Mouse (Mus musculus) stomach, embryonic 15.5 days (tissue): Measurements from ENCODE around the gene Cmtm1. TPM values are rescaled to one million over a fixed set of nuclear protein-coding genes. Genes with fewer than 3 reads are reported as not detected.
"Not testable (repeated sequence)": the region's sequence is repeated elsewhere in the genome, so short reads cannot be mapped to it uniquely, and the experiment has no call there.

Experiments used
- ATAC-seq: fragments of 200-750 bp; cut with Nextera tagmentation; 2 replicates; pipeline ENCODE4 v1.8.0; 2017; ENCODE audit warnings: low read depth, moderate number of reproducible peaks, moderate TSS enrichment; ENCODE audit not compliant: insufficient read depth, low FRiP score
- H3K27ac ChIP-seq: fragments of 300-500 bp; sonication (generic); 2 replicates; pipeline ENCODE4 v1.5.1; 2015; ENCODE audit warnings: mild to moderate bottlenecking, inconsistent platforms
- H3K27me3 ChIP-seq: fragments of 300-500 bp; sonication (generic); replicated peaks from 2 replicates; pipeline ENCODE4 v1.6.1; 2015; ENCODE audit warnings: inconsistent platforms
- H3K36me3 ChIP-seq: fragments of 300-500 bp; sonication (generic); 2 replicates; pipeline ENCODE4 v1.6.1; 2015; ENCODE audit warnings: inconsistent platforms
- H3K4me1 ChIP-seq: fragments of 300-500 bp; sonication (generic); 2 replicates; pipeline ENCODE4 v1.6.1; 2015; ENCODE audit warnings: inconsistent platforms
- H3K4me2 ChIP-seq: fragments of 300-500 bp; sonication (generic); 2 replicates; pipeline ENCODE4 v1.6.1; 2015; ENCODE audit warnings: mild to moderate bottlenecking, inconsistent platforms
- H3K4me3 ChIP-seq: fragments of 300-500 bp; sonication (generic); replicated peaks from 2 replicates; pipeline ENCODE4 v1.5.1; 2015; ENCODE audit warnings: inconsistent platforms
- H3K9ac ChIP-seq: fragments of 300-500 bp; sonication (generic); 2 replicates; pipeline ENCODE4 v1.6.1; 2015; ENCODE audit warnings: inconsistent platforms
- H3K9me3 ChIP-seq: fragments of 300-500 bp; sonication (generic); 2 replicates; pipeline ENCODE4 v1.6.1; 2016; ENCODE audit warnings: inconsistent platforms
- WGBS: fragments of 180-500 bp; shearing (Covaris S2); methylation state at CpG from one replicate; pipeline ENCODE4 v1.1.7; 2015; 5-methylcytosine and 5-hydroxymethylcytosine counted together
- polyA plus RNA-seq: library from polyadenylated mRNA; unstranded; fragments of >200 nt; fragmentation: Nextera tagmentation; extraction: Ambion mirVana; gene quantifications from 2 replicates; pipeline ENCODE4 v1.2.1, GENCODE M21; 2015

Gene Cmtm1
- polyA plus RNA-seq, 1 experiment from 2014 or later, result not detected

- not testable (repeated sequence) for H3K9me3 ChIP-seq, ATAC-seq, H3K4me2 ChIP-seq, H3K27me3 ChIP-seq, H3K36me3 ChIP-seq, H3K27ac ChIP-seq, H3K9ac ChIP-seq, H3K4me1 ChIP-seq, H3K4me3 ChIP-seq
- WGBS, result 87% methylated on average over 3 of the region's 3 CpGs
These were observed 2.1 kb upstream of the Cmtm1 start for GRCm38 (mm10) chr8:104312023-104312422.

- H3K36me3 ChIP-seq, ATAC-seq, H3K27ac ChIP-seq, H3K4me2 ChIP-seq, H3K4me3 ChIP-seq, H3K9ac ChIP-seq, H3K9me3 ChIP-seq, H3K4me1 ChIP-seq, H3K27me3 ChIP-seq: not testable (repeated sequence)
- WGBS, result 43% methylated on average over 6 of the region's 6 CpGs
These were observed 1.6 kb downstream of the Cmtm1 start for GRCm38 (mm10) chr8:104308341-104308740.

- H3K4me1 ChIP-seq, result no peaks in the 10 kb centered on the region
- H3K4me3 ChIP-seq, result no peak overlapping the region
- no peak overlapping the region for H3K27ac ChIP-seq
- H3K4me2 ChIP-seq, result no peak overlapping the region
- ATAC-seq, result no peak
- WGBS, result 84% methylated on average over 11 of the region's 11 CpGs
- H3K9me3 ChIP-seq, result no peaks in the 10 kb centered on the region
- H3K27me3 ChIP-seq, result no peaks in the 10 kb centered on the region
- no peak overlapping the region for H3K9ac ChIP-seq
- no peaks in the 10 kb centered on the region for H3K36me3 ChIP-seq
These were observed 5.0 kb downstream of the Cmtm1 start for GRCm38 (mm10) chr8:104304962-104305361.

- not testable (repeated sequence) for H3K27ac ChIP-seq, H3K4me1 ChIP-seq, H3K27me3 ChIP-seq, H3K4me2 ChIP-seq, H3K36me3 ChIP-seq, H3K9me3 ChIP-seq, ATAC-seq, H3K9ac ChIP-seq, H3K4me3 ChIP-seq
- 93% methylated on average over 4 of the region's 4 CpGs for WGBS
These were observed 7.4 kb downstream of the Cmtm1 start for GRCm38 (mm10) chr8:104302536-104302935.

GRCm38 (mm10) chr8:104301577-104301976, 8.4 kb downstream of the Cmtm1 start:
- not testable (repeated sequence) for H3K4me1 ChIP-seq, H3K4me2 ChIP-seq, H3K36me3 ChIP-seq, ATAC-seq, H3K9me3 ChIP-seq, H3K27me3 ChIP-seq, H3K4me3 ChIP-seq, H3K27ac ChIP-seq, H3K9ac ChIP-seq
- 21% methylated on average over 3 of the region's 3 CpGs for WGBS

GRCm38 (mm10) chr8:104294396-104294795, 15.5 kb downstream of the Cmtm1 start:
- ATAC-seq, result no peak
- 86% methylated on average over 1 of the region's 1 CpGs for WGBS
- no peak overlapping the region for H3K27ac ChIP-seq
- no peaks in the 10 kb centered on the region for H3K36me3 ChIP-seq
- H3K9ac ChIP-seq, result no peak overlapping the region
- no peaks in the 10 kb centered on the region for H3K9me3 ChIP-seq
- no peak overlapping the region for H3K4me2 ChIP-seq
- no peak overlapping the region for H3K4me3 ChIP-seq
- no peaks in the 10 kb centered on the region for H3K4me1 ChIP-seq
- H3K27me3 ChIP-seq, result no peaks in the 10 kb centered on the region

GRCm38 (mm10) chr8:104293081-104293480, 16.9 kb downstream of the Cmtm1 start, which contains the start of gene Cmtm2a:
Gene Cmtm2a, minus strand, starts transcription at chr8:104293181.
- not testable (repeated sequence) for H3K4me2 ChIP-seq, H3K27ac ChIP-seq, H3K36me3 ChIP-seq, H3K9ac ChIP-seq, H3K27me3 ChIP-seq, H3K9me3 ChIP-seq, H3K4me3 ChIP-seq, ATAC-seq, H3K4me1 ChIP-seq
- WGBS, result 87% methylated on average over 12 of the region's 12 CpGs

GRCm38 (mm10) chr8:104268937-104269440, 41.0 kb downstream of the Cmtm1 start:
- Histone ChIP-seq H3K4me2 (no peak overlapping the region), H3K4me3 (no peak overlapping the region), H3K27ac (no peak overlapping the region), H3K9me3 (no peaks in the 10 kb centered on the region), H3K4me1 (no peaks in the 10 kb centered on the region), H3K27me3 (no peaks in the 10 kb centered on the region), H3K9ac (no peak overlapping the region), H3K36me3 (peaks cover 4% of the 10 kb centered on the region)
- no peak for ATAC-seq
- 80% methylated on average over 6 of the region's 6 CpGs for WGBS

- no peaks in the 10 kb centered on the region for H3K4me1 ChIP-seq
- H3K9ac ChIP-seq, result no peak overlapping the region
- H3K4me3 ChIP-seq, result no peak overlapping the region
- H3K36me3 ChIP-seq, result peaks cover 8% of the 10 kb centered on the region
- H3K9me3 ChIP-seq, result no peaks in the 10 kb centered on the region
- no peak for ATAC-seq
- no peak overlapping the region for H3K27ac ChIP-seq
- no peaks in the 10 kb centered on the region for H3K27me3 ChIP-seq
- no peak overlapping the region for H3K4me2 ChIP-seq
These were observed 41.6 kb downstream of the Cmtm1 start for GRCm38 (mm10) chr8:104268368-104268767.

GRCm38 (mm10) chr8:104264271-104264935, 45.5 kb downstream of the Cmtm1 start:
- not testable (repeated sequence) for H3K4me3 ChIP-seq, H3K9me3 ChIP-seq, H3K4me2 ChIP-seq, H3K27ac ChIP-seq, H3K27me3 ChIP-seq, H3K36me3 ChIP-seq, ATAC-seq, H3K9ac ChIP-seq, H3K4me1 ChIP-seq
- WGBS, result 93% methylated on average over 22 of the region's 22 CpGs

- not testable (repeated sequence) for H3K27ac ChIP-seq, H3K4me3 ChIP-seq, H3K4me2 ChIP-seq, ATAC-seq, H3K9me3 ChIP-seq, H3K4me1 ChIP-seq, H3K9ac ChIP-seq, H3K27me3 ChIP-seq
- 95% methylated on average over 5 of the region's 5 CpGs for WGBS
- H3K36me3 ChIP-seq, result peaks cover 27% of the 10 kb centered on the region
These were observed 48.1 kb downstream of the Cmtm1 start for GRCm38 (mm10) chr8:104261802-104262201.

GRCm38 (mm10) chr8:104253016-104253415, 56.9 kb downstream of the Cmtm1 start:
- H3K36me3 ChIP-seq, result peaks cover 5% of the 10 kb centered on the region
- no peak overlapping the region for H3K27ac ChIP-seq
- no peak overlapping the region for H3K9ac ChIP-seq
- no peak overlapping the region for H3K4me3 ChIP-seq
- no peaks in the 10 kb centered on the region for H3K27me3 ChIP-seq
- H3K4me1 ChIP-seq, result peaks cover under 1% of the 10 kb centered on the region; the same call in 1 of the 2 replicates
- H3K4me2 ChIP-seq, result no peak overlapping the region
- no peaks in the 10 kb centered on the region for H3K9me3 ChIP-seq
- 85% methylated on average over 3 of the region's 3 CpGs for WGBS
- ATAC-seq, result no peak

GRCm38 (mm10) chr8:104251461-104251860, 58.5 kb downstream of the Cmtm1 start:
- Histone ChIP-seq H3K4me1 (peaks cover 13% of the 10 kb centered on the region), H3K27ac (peak overlapping the region; percentile 93), H3K36me3 (no peaks in the 10 kb centered on the region), H3K9ac (peak overlapping the region; percentile 61; the same call in 1 of the 2 replicates), H3K27me3 (no peaks in the 10 kb centered on the region), H3K4me2 (peak overlapping the region; percentile 76), H3K4me3 (peak overlapping the region; percentile 77), H3K9me3 (no peaks in the 10 kb centered on the region)
- ATAC-seq, result 0 out of 2 replicates have a peak, but pooled peaks have one; percentile 8
- WGBS, result 0% methylated on average over 7 of the region's 7 CpGs
